26 mouse cellular contexts compared by ENCODE assay signal in the genomic region with DNA sequence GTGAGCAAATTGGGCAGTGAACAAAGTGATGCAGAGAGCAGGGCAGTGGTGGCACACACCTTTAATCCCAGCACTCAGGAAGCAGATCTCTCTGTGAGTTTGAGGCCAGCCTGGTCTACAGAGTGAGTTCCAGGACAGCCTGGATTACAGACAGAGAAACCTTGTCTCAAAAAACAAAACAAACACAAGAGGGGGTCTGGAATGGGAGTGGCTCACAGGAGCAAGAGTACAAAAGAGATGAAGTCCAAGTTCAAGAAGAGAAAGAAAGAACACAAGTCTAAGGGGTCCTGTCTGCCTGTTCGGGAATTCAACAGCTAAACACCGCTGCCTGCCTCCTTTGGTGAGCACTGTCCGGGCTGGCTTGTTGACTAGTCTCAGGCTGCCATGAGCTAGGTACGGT.
"Had no signal": no experiment of that assay in that cellular context is flagged by ENCODE, and none has a peak within 500 bp of the region (broad histone marks: within the 10 kb centered on the region; RNA-seq: fewer than 3 reads in every experiment).

No protein-coding gene starts in this region.

- ATAC-seq: intestine, embryonic 16.5 days; liver, postnatal 0 days had no signal

- H3K4me2 ChIP-seq: heart, embryonic 11.5 days; heart, embryonic 13.5 days; heart, embryonic 15.5 days; hindbrain, embryonic 13.5 days; hindbrain, embryonic 15.5 days; limb, embryonic 12.5 days; liver, embryonic 11.5 days; liver, embryonic 13.5 days; liver, embryonic 15.5 days had no signal

- H3K4me3 ChIP-seq: heart, adult 2 months; heart, embryonic 13.5 days; heart, embryonic 15.5 days; hindbrain, embryonic 13.5 days; hindbrain, embryonic 15.5 days; layer of hippocampus, adult 2 months; left cerebral cortex, adult 2 months; limb, embryonic 10.5 days; limb, embryonic 12.5 days; liver, embryonic 13.5 days; liver, embryonic 15.5 days had no signal

- DNase-seq: gastrocnemius, postnatal 14 days; gastrocnemius, postnatal 36 days; heart, adult 11 months; heart, adult 2 months; heart, postnatal 14 days; heart, postnatal 36 days; kidney, adult 18-20 months; kidney, adult 8-10 months; kidney, postnatal 10 days; kidney, postnatal 25 days; kidney, postnatal 4 days; liver; liver, embryonic 13.5 days; liver, postnatal 0 days had no signal

- H3K9me3 ChIP-seq: heart, embryonic 15.5 days; hindbrain, embryonic 13.5 days; hindbrain, embryonic 15.5 days; limb, embryonic 10.5 days; liver, embryonic 13.5 days; liver, embryonic 15.5 days had no signal

- H3K4me1 ChIP-seq: limb, embryonic 12.5 days had no signal

- H3K27ac ChIP-seq: heart, adult 2 months; heart, embryonic 13.5 days; heart, embryonic 15.5 days; hindbrain, embryonic 13.5 days; hindbrain, embryonic 15.5 days; left cerebral cortex, adult 2 months; limb, embryonic 10.5 days; limb, embryonic 12.5 days; liver, embryonic 13.5 days; liver, embryonic 15.5 days had no signal

- H3K9ac ChIP-seq: heart, embryonic 13.5 days; heart, embryonic 15.5 days; hindbrain, embryonic 13.5 days; hindbrain, embryonic 15.5 days; limb, embryonic 12.5 days; liver, embryonic 13.5 days; liver, embryonic 15.5 days; liver, postnatal 0 days had no signal

- H3K36me3 ChIP-seq: heart, embryonic 13.5 days; heart, embryonic 15.5 days; limb, embryonic 10.5 days had no signal

- H3K27me3 ChIP-seq: hindbrain, embryonic 15.5 days; limb, embryonic 12.5 days; liver, embryonic 15.5 days had no signal
